Mouse (Mus musculus) monocyte, adult 2 months (primary cell): ENCODE results near the gene Wdtc1.

Source experiments
- DNase-seq, 2 experiments: peaks; one replicate each; pipeline ENCODE4 v3.0.0; 2022; ENCODE audit warnings: low spot score in 2 of 2, low read depth in 1 of 2

The Wdtc1 gene

GRCm38 (mm10) chr4:133257798-133258408 is 95.4 kb downstream of the Wdtc1 start:
- DNase-seq: no peak

GRCm38 (mm10) chr4:133257230-133257629 is 96.1 kb downstream of the Wdtc1 start:
- DNase-seq: no peak

GRCm38 (mm10) chr4:133256820-133257219 is 96.5 kb downstream of the Wdtc1 start:
- DNase-seq: no peak

- no peak for DNase-seq
Observed at GRCm38 (mm10) chr4:133255392-133255791, 97.9 kb downstream of the Wdtc1 start.

GRCm38 (mm10) chr4:133253412-133253811 is 99.9 kb downstream of the Wdtc1 start:
- no peak for DNase-seq

GRCm38 (mm10) chr4:133252089-133252488 is 101.2 kb downstream of the Wdtc1 start:
- DNase-seq: no peak

- no peak for DNase-seq
Observed at GRCm38 (mm10) chr4:133251214-133251613, 102.1 kb downstream of the Wdtc1 start.

GRCm38 (mm10) chr4:133250609-133251008 is 102.7 kb downstream of the Wdtc1 start:
- DNase-seq: peak; percentile 57 to 64

- no peak for DNase-seq
Observed at GRCm38 (mm10) chr4:133247806-133248449, 105.4 kb downstream of the Wdtc1 start.

GRCm38 (mm10) chr4:133247072-133247471 is 106.2 kb downstream of the Wdtc1 start:
- no peak for DNase-seq

- DNase-seq: no peak
Observed at GRCm38 (mm10) chr4:133244289-133244688, 109.0 kb downstream of the Wdtc1 start.

- DNase-seq: no peak
Observed at GRCm38 (mm10) chr4:133243538-133243937, 109.7 kb downstream of the Wdtc1 start.

- no peak for DNase-seq
Observed at GRCm38 (mm10) chr4:133242710-133243109, 110.6 kb downstream of the Wdtc1 start.
